Mouse (Mus musculus) CH12.LX (cell line): Measurements from ENCODE around the gene Wdr59. TPM values are rescaled to one million over a fixed set of nuclear protein-coding genes. Genes with fewer than 3 reads are reported as not detected.

Experiments used
- DNase-seq: peaks from one replicate; pipeline ENCODE4 v3.0.0-alpha.2; 2013; ENCODE audit errors: extremely low read depth
- H3K27ac ChIP-seq: 2 replicates; pipeline ENCODE4 v1.5.1; 2012; ENCODE audit warnings: low read depth, mild to moderate bottlenecking, control low read depth, moderate library complexity; ENCODE audit not compliant: insufficient read depth
- H3K27me3 ChIP-seq: replicated peaks from 2 replicates; pipeline ENCODE3; 2012; ENCODE audit warnings: inconsistent platforms
- H3K36me3 ChIP-seq, 2 experiments: replicated peaks in 1 of 2; 2 replicates each; pipeline versions ENCODE3 to v1.6.1; 2012; ENCODE audit warnings: inconsistent platforms in 1 of 2, low read length in 1 of 2, mild to moderate bottlenecking in 1 of 2, mixed read lengths in 1 of 2, moderate library complexity in 1 of 2; ENCODE audit not compliant: control insufficient read depth in 1 of 2, insufficient read depth in 1 of 2
- H3K4me1 ChIP-seq, 2 experiments: 2 replicates each; pipeline ENCODE4 v1.6.1; 2012; ENCODE audit warnings: inconsistent platforms in 1 of 2, moderate library complexity in 1 of 2; ENCODE audit not compliant: insufficient read depth in 2 of 2, control insufficient read depth in 1 of 2
- H3K4me2 ChIP-seq: 2 replicates; pipeline ENCODE4 v1.6.1; 2012; ENCODE audit warnings: low read depth, mild to moderate bottlenecking, control low read depth; ENCODE audit not compliant: poor library complexity, insufficient read depth, severe bottlenecking
- H3K4me3 ChIP-seq, 3 experiments: fragments of 150-350 bp in 1 of 3; sonication (generic) in 1 of 3; replicated peaks in 1 of 3; 2 replicates each; pipeline versions ENCODE3 to v1.5.1; 2011 to 2012; ENCODE audit warnings: low read depth in 2 of 3, low read length in 2 of 3, mild to moderate bottlenecking in 2 of 3, moderate library complexity in 2 of 3, control low read depth in 1 of 3, improper control_type of control experiment in 1 of 3, inconsistent platforms in 1 of 3, mixed read lengths in 1 of 3; ENCODE audit not compliant: poor library complexity in 1 of 3
- H3K79me2 ChIP-seq: replicated peaks from 2 replicates; pipeline ENCODE4 v1.6.1; 2012; ENCODE audit warnings: mild to moderate bottlenecking, moderate library complexity; ENCODE audit not compliant: control insufficient read depth, poor library complexity, insufficient read depth, severe bottlenecking; ENCODE audit errors: extremely low read depth
- H3K9ac ChIP-seq: 2 replicates; pipeline ENCODE4 v1.6.1; 2012; ENCODE audit warnings: low read depth, mild to moderate bottlenecking, control low read depth, moderate library complexity; ENCODE audit not compliant: insufficient read depth
- H3K9me3 ChIP-seq: replicated peaks from 2 replicates; pipeline ENCODE3; 2012; ENCODE audit warnings: low read length, inconsistent platforms, mixed read lengths
- BHLHE40 ChIP-seq: IDR thresholded peaks from 2 replicates; pipeline ENCODE4 v1.6.1; 2011; ENCODE audit warnings: mild to moderate bottlenecking, low read depth, low read length, improper control_type of control experiment
- CHD1 ChIP-seq: IDR thresholded peaks from 2 replicates; pipeline ENCODE4 v1.6.1; 2012; ENCODE audit warnings: low read depth, low read length, improper control_type of control experiment, inconsistent platforms
- CHD2 ChIP-seq: IDR thresholded peaks from 2 replicates; pipeline ENCODE4 v1.6.1; 2011; ENCODE audit warnings: low read length, improper control_type of control experiment
- CTCF ChIP-seq, 2 experiments: IDR thresholded peaks in 1 of 2; conservative IDR thresholded peaks in 1 of 2; 2 replicates each; pipeline ENCODE4 v1.5.1; 2011 to 2012; ENCODE audit warnings: low read depth in 2 of 2, low read length in 2 of 2, improper control_type of control experiment in 1 of 2, inconsistent platforms in 1 of 2, mild to moderate bottlenecking in 1 of 2, moderate library complexity in 1 of 2
- E2F4 ChIP-seq: IDR thresholded peaks from 2 replicates; pipeline ENCODE4 v1.6.1; 2011; ENCODE audit warnings: low read depth, low read length, improper control_type of control experiment; ENCODE audit not compliant: insufficient replicate concordance
- EP300 ChIP-seq: IDR thresholded peaks from 2 replicates; pipeline ENCODE4 v1.6.1; 2011; ENCODE audit warnings: low read length, improper control_type of control experiment
- ETS1 ChIP-seq: conservative IDR thresholded peaks from 2 replicates; pipeline ENCODE4 v1.6.1; 2012; ENCODE audit warnings: low read depth, mild to moderate bottlenecking, inconsistent platforms, low read length, improper control_type of control experiment, moderate library complexity
- HCFC1 ChIP-seq: IDR thresholded peaks from 2 replicates; pipeline ENCODE4 v1.6.1; 2012; ENCODE audit warnings: low read depth, mild to moderate bottlenecking, inconsistent platforms, low read length, improper control_type of control experiment
- IRF4 ChIP-seq: IDR thresholded peaks from 2 replicates; pipeline ENCODE4 v1.6.1; 2014; ENCODE audit warnings: low read depth, mild to moderate bottlenecking, inconsistent platforms, low read length, improper control_type of control experiment
- KAT2A ChIP-seq: IDR thresholded peaks from 2 replicates; pipeline ENCODE4 v1.6.1; 2012; ENCODE audit warnings: low read length, improper control_type of control experiment, inconsistent platforms; ENCODE audit not compliant: insufficient replicate concordance
- MAX ChIP-seq: IDR thresholded peaks from 2 replicates; pipeline ENCODE4 v1.6.1; 2011; ENCODE audit warnings: low read length, improper control_type of control experiment
- MAZ ChIP-seq: IDR thresholded peaks from 2 replicates; pipeline ENCODE4 v1.6.1; 2012; ENCODE audit warnings: low read depth, mild to moderate bottlenecking, inconsistent platforms, low read length, improper control_type of control experiment, moderate library complexity
- MEF2A ChIP-seq: IDR thresholded peaks from 2 replicates; pipeline ENCODE4 v1.6.1; 2014; ENCODE audit warnings: low read depth, mild to moderate bottlenecking, inconsistent platforms, low read length, improper control_type of control experiment, borderline replicate concordance
- NRF1 ChIP-seq: IDR thresholded peaks from 2 replicates; pipeline ENCODE4 v1.6.1; 2014; ENCODE audit warnings: low read depth, mild to moderate bottlenecking, inconsistent platforms, low read length, improper control_type of control experiment, moderate library complexity
- POLR2A ChIP-seq: IDR thresholded peaks from 2 replicates; pipeline ENCODE4 v1.6.1; 2011; ENCODE audit warnings: low read depth, mild to moderate bottlenecking, improper control_type of control experiment, low read length
- RCOR1 ChIP-seq: conservative IDR thresholded peaks from 2 replicates; pipeline ENCODE4 v1.6.1; 2012; ENCODE audit warnings: low read depth, mild to moderate bottlenecking, inconsistent platforms, low read length, improper control_type of control experiment
- SIN3A ChIP-seq: IDR thresholded peaks from 2 replicates; pipeline ENCODE4 v1.6.1; 2012; ENCODE audit warnings: low read length, improper control_type of control experiment, inconsistent platforms
- SMC3 ChIP-seq: IDR thresholded peaks from 2 replicates; pipeline ENCODE4 v1.6.1; 2011; ENCODE audit warnings: low read depth, low read length, improper control_type of control experiment
- TBP ChIP-seq: conservative IDR thresholded peaks from 2 replicates; pipeline ENCODE4 v1.6.1; 2011; ENCODE audit warnings: low read depth, low read length, improper control_type of control experiment
- TCF12 ChIP-seq: IDR thresholded peaks from 2 replicates; pipeline ENCODE4 v1.6.1; 2014; ENCODE audit warnings: low read depth, mild to moderate bottlenecking, inconsistent platforms, low read length, improper control_type of control experiment
- UBTF ChIP-seq: IDR thresholded peaks from 2 replicates; pipeline ENCODE4 v1.6.1; 2012; ENCODE audit warnings: low read depth, mild to moderate bottlenecking, inconsistent platforms, low read length, improper control_type of control experiment, moderate library complexity
- USF1 ChIP-seq: IDR thresholded peaks from 2 replicates; pipeline ENCODE4 v1.6.1; 2014; ENCODE audit warnings: low read depth, mild to moderate bottlenecking, inconsistent platforms, low read length, improper control_type of control experiment
- ZKSCAN1 ChIP-seq: IDR thresholded peaks from 2 replicates; pipeline ENCODE4 v1.6.1; 2012; ENCODE audit warnings: low read depth, inconsistent platforms, low read length, improper control_type of control experiment, borderline replicate concordance
- ZNF384 ChIP-seq: IDR thresholded peaks from 2 replicates; pipeline ENCODE4 v1.6.1; 2012; ENCODE audit warnings: low read depth, low read length, improper control_type of control experiment, inconsistent platforms
- dilution Hi-C: fragments of 300-500 bp; cut with MboI; formaldehyde crosslinking; loops from 2 replicates; pipeline ENCODE4 v1.14.3; 2020; ENCODE audit warnings: low sequenced_read_pairs; ENCODE audit not compliant: extremely low pct_unique_long_range_greater_than_20kb, extremely low pct_ligation_motif_present
- in situ Hi-C: fragments of 300-500 bp; cut with MboI; formaldehyde crosslinking; loops from 3 replicates; pipeline ENCODE4 v1.14.3; 2019; ENCODE audit warnings: low sequenced_read_pairs, low pct_ligation_motif_present, low pct_unique_long_range_greater_than_20kb, mixed read lengths
- polyA plus RNA-seq: library from polyadenylated mRNA; unstranded; fragments of >175 nt; gene quantifications from 2 replicates; pipeline ENCODE4 v1.2.1, GENCODE M21; 2012; ENCODE audit warnings: low read depth; ENCODE audit not compliant: insufficient read length
- total RNA-seq, 2 experiments: library from RNA; depleted of rRNA; stranded (reverse); fragments of 300-350 nt in 1 of 2; fragments of >200 nt in 1 of 2; gene quantifications; 2 replicates each; pipeline ENCODE4 v1.2.3; 2012 to 2014

Gene Wdr59
- total and polyA plus RNA-seq, 3 experiments, result 6.2 to 15.6 (median 8.1) TPM

- no peak overlapping the region for H3K27ac ChIP-seq
- H3K9ac ChIP-seq, result no peak overlapping the region
- no peaks in the 10 kb centered on the region for H3K79me2 ChIP-seq
- DNase-seq, result no peak
- no peak overlapping the region for H3K4me3 ChIP-seq
- peaks cover 3% of the 10 kb centered on the region for H3K9me3 ChIP-seq
- no peak overlapping the region for H3K4me2 ChIP-seq
- dilution Hi-C loops, result no loop called here
- H3K36me3 ChIP-seq, result peaks cover 0 to 7% of the 10 kb centered on the region in 2 experiments
- no peak for TF ChIP-seq NRF1
- TF ChIP-seq RCOR1, result no peak
- no peak for TF ChIP-seq HCFC1
- TF ChIP-seq POLR2A, result no peak
- TF ChIP-seq CTCF (conservative IDR thresholded peaks at IDR 0.05 in 1 of 2, IDR thresholded peaks at IDR 0.05 in 1 of 2; ENCODE audit: low read depth in 2 of 2, low read length in 2 of 2), result no peak
- no peak for TF ChIP-seq E2F4
- no peak for TF ChIP-seq CHD2
- TF ChIP-seq ZNF384, result no peak
- H3K27me3 ChIP-seq, result no peaks in the 10 kb centered on the region
- in situ Hi-C loops, result no loop called here
- peaks cover 5 to 63% of the 10 kb centered on the region in 2 experiments; a peak in 3 of 4 replicates for H3K4me1 ChIP-seq
These were observed 49.8 kb upstream of the Wdr59 start for GRCm38 (mm10) chr8:111571661-111572060.

- TF ChIP-seq ETS1 (no peak; the same call in 1 of the 2 replicates), MAX (no peak), BHLHE40 (peak; percentile 38; the same call in 1 of the 2 replicates), USF1 (no peak), TBP (no peak), MEF2A (peak; percentile 76; the same call in 1 of the 2 replicates), ZKSCAN1 (no peak), MAZ (no peak), KAT2A (no peak), EP300 (peak; percentile 83), IRF4 (peak; percentile 76), NRF1 (no peak), TCF12 (0 out of 2 replicates have a peak, but pooled peaks have one; percentile 20), UBTF (no peak), SMC3 (no peak), CHD1 (no peak), SIN3A (no peak), CHD2 (peak; percentile 89)
- Histone ChIP-seq H3K36me3 (peaks cover 0 to 2% of the 10 kb centered on the region in 2 experiments), H3K27ac (no peak overlapping the region), H3K79me2 (no peaks in the 10 kb centered on the region), H3K9ac (peak overlapping the region; percentile 37), H3K4me1 (peaks cover 5 to 63% of the 10 kb centered on the region in 2 experiments; a peak in 3 of 4 replicates), H3K4me3 (peak overlapping the region in 1 of 3 experiments; percentile 35), H3K4me2 (peak overlapping the region; percentile 90), H3K27me3 (no peaks in the 10 kb centered on the region), H3K9me3 (no peaks in the 10 kb centered on the region)
- in situ Hi-C loops (no loop called here), dilution Hi-C loops (no loop called here)
- DNase-seq, result peak; percentile 81
These were observed 48.5 kb upstream of the Wdr59 start for GRCm38 (mm10) chr8:111570432-111570831.
